Mouse (Mus musculus): ENCODE measurements around the gene Gde1.

GRCm38 (mm10) chr7:118691287-118691686 is 14.3 kb downstream of the Gde1 start:
- TF ChIP-seq CTCF (IDR thresholded peaks at IDR 0.05; ENCODE audit: borderline replicate concordance, insufficient read depth, low read depth, low read length) (no peak), POLR2A (IDR thresholded peaks at IDR 0.05; ENCODE audit: borderline replicate concordance, insufficient read depth, low read length) (no peak)

Data from cerebellum, adult 2 months (tissue).